ENCODE assay signal across 12 mouse cellular contexts in genomic region chr3:69717476-69717875, GRCm38 (mm10).
"Had no signal": no experiment of that assay in that cellular context is flagged by ENCODE, and none has a peak within 500 bp of the region (broad histone marks: within the 10 kb centered on the region; RNA-seq: fewer than 3 reads in every experiment).

No protein-coding gene starts in this region.

- H3K4me3 ChIP-seq: layer of hippocampus, adult 2 months; limb, embryonic 15.5 days; liver, embryonic 12.5 days; lung, embryonic 15.5 days; midbrain, embryonic 12.5 days; myocyte; neural tube, embryonic 15.5 days had no signal

- H3K27me3 ChIP-seq: limb, embryonic 15.5 days; liver, embryonic 12.5 days; lung, embryonic 15.5 days; midbrain, embryonic 12.5 days; neural tube, embryonic 15.5 days had no signal

- H3K9ac ChIP-seq: limb, embryonic 15.5 days; liver, embryonic 12.5 days; lung, embryonic 15.5 days; midbrain, embryonic 12.5 days; neural tube, embryonic 15.5 days had no signal

- H3K4me2 ChIP-seq: limb, embryonic 15.5 days; liver, embryonic 12.5 days; lung, embryonic 15.5 days; midbrain, embryonic 12.5 days; neural tube, embryonic 15.5 days had no signal

- ATAC-seq: liver, embryonic 12.5 days had no signal

- H3K36me3 ChIP-seq: limb, embryonic 15.5 days; liver, embryonic 12.5 days; lung, embryonic 15.5 days; midbrain, embryonic 12.5 days; neural tube, embryonic 15.5 days had no signal

- H3K9me3 ChIP-seq: limb, embryonic 15.5 days; liver, embryonic 12.5 days; lung, embryonic 15.5 days; midbrain, embryonic 12.5 days; neural tube, embryonic 15.5 days had no signal

- H3K4me1 ChIP-seq: limb, embryonic 15.5 days; lung, embryonic 15.5 days; midbrain, embryonic 12.5 days had no signal

- H3K27ac ChIP-seq: layer of hippocampus, adult 2 months; limb, embryonic 15.5 days; liver, embryonic 12.5 days; lung, embryonic 15.5 days; midbrain, embryonic 12.5 days; neural tube, embryonic 15.5 days had no signal

- DNase-seq: kidney, postnatal 10 days; kidney, postnatal 4 days; right cerebral cortex, adult 18-20 months; right cerebral cortex, postnatal 25 days; thymus, postnatal 36 days had no signal
